Mouse (Mus musculus): Measurements from ENCODE around the gene Tcf3. TPM values are rescaled to one million over a fixed set of nuclear protein-coding genes. Genes with fewer than 3 reads are reported as not detected.

Gene Tcf3
- total RNA-seq, 2 experiments from 2014 or later, result 20.3 to 24.2 TPM

Other genes starting within 250 kb of the Tcf3 start
- gene Mum1, start 207.2 kb downstream of the Tcf3 start, total RNA-seq (2015), result 34.0 and 46.2 TPM in 2 replicates
- 40.3 and 45.5 TPM in 2 replicates for gene Mum1, start 207.2 kb downstream of the Tcf3 start, total RNA-seq (2017)
- gene Ndufs7, start 184.5 kb downstream of the Tcf3 start, total RNA-seq (2015), result 113 and 114 TPM in 2 replicates
- 84.8 and 86.1 TPM in 2 replicates for gene Ndufs7, start 184.5 kb downstream of the Tcf3 start, total RNA-seq (2017)
- gene Gamt, start 172.6 kb downstream of the Tcf3 start, total RNA-seq (2015), result 6.3 and 6.7 TPM in 2 replicates
- 4.4 and 10.2 TPM in 2 replicates for gene Gamt, start 172.6 kb downstream of the Tcf3 start, total RNA-seq (2017)
- 39.0 and 41.4 TPM in 2 replicates for gene Dazap1, start 172.2 kb downstream of the Tcf3 start, total RNA-seq (2015)
- gene Dazap1, start 172.2 kb downstream of the Tcf3 start, total RNA-seq (2017), result 187 and 200 TPM in 2 replicates
- 1,580 and 1,599 TPM in 2 replicates for gene Rps15, start 141.2 kb downstream of the Tcf3 start, total RNA-seq (2015)
- 1,732 and 1,915 TPM in 2 replicates for gene Rps15, start 141.2 kb downstream of the Tcf3 start, total RNA-seq (2017)
- not detected in 2 replicates for gene Apc2, start 137.7 kb downstream of the Tcf3 start, total RNA-seq (2015)
- not detected in 2 replicates for gene Apc2, start 137.7 kb downstream of the Tcf3 start, total RNA-seq (2017)
- gene 2310011J03Rik, start 113.1 kb downstream of the Tcf3 start, total RNA-seq (2015), result 25.6 and 27.4 TPM in 2 replicates
- 13.8 and 17.8 TPM in 2 replicates for gene 2310011J03Rik, start 113.1 kb downstream of the Tcf3 start, total RNA-seq (2017)
- gene Pcsk4, start 104.1 kb downstream of the Tcf3 start, total RNA-seq (2015), result 0.32 and 0.83 TPM in 2 replicates
- gene Pcsk4, start 104.1 kb downstream of the Tcf3 start, total RNA-seq (2017), result not detected in 2 replicates
- gene Reep6, start 103.7 kb downstream of the Tcf3 start, total RNA-seq (2015), result 0.16 and 0.96 TPM in 2 replicates
- 0.37 TPM in 1 of 2 replicates, not detected in the other for gene Reep6, start 103.7 kb downstream of the Tcf3 start, total RNA-seq (2017)
- 0.07 TPM in 1 of 2 replicates, not detected in the other for gene Adamtsl5, start 85.2 kb downstream of the Tcf3 start, total RNA-seq (2015)
- not detected in 2 replicates for gene Adamtsl5, start 85.2 kb downstream of the Tcf3 start, total RNA-seq (2017)
- gene Plk5, start 77.2 kb downstream of the Tcf3 start, total RNA-seq (2015), result not detected in 2 replicates
- gene Plk5, start 77.2 kb downstream of the Tcf3 start, total RNA-seq (2017), result not detected in 2 replicates
- 2.4 and 2.6 TPM in 2 replicates for gene Mex3d, start 46.0 kb downstream of the Tcf3 start, total RNA-seq (2015)
- gene Mex3d, start 46.0 kb downstream of the Tcf3 start, total RNA-seq (2017), result 2.6 and 5.0 TPM in 2 replicates
- 38.8 and 40.6 TPM in 2 replicates for gene Mbd3, start 34.1 kb downstream of the Tcf3 start, total RNA-seq (2015)
- 39.8 and 40.0 TPM in 2 replicates for gene Mbd3, start 34.1 kb downstream of the Tcf3 start, total RNA-seq (2017)
- gene Uqcr11, start 26.8 kb downstream of the Tcf3 start, total RNA-seq (2015), result 107 and 108 TPM in 2 replicates
- gene Uqcr11, start 26.8 kb downstream of the Tcf3 start, total RNA-seq (2017), result 122 and 129 TPM in 2 replicates
- gene Onecut3, start 61.2 kb upstream of the Tcf3 start, total RNA-seq (2015), result not detected in 2 replicates
- gene Onecut3, start 61.2 kb upstream of the Tcf3 start, total RNA-seq (2017), result not detected in 2 replicates
- gene Atp8b3, start 105.5 kb upstream of the Tcf3 start, total RNA-seq (2015), result not detected in 2 replicates
- not detected in 2 replicates for gene Atp8b3, start 105.5 kb upstream of the Tcf3 start, total RNA-seq (2017)
- 35.9 and 41.5 TPM in 2 replicates for gene Rexo1, start 127.9 kb upstream of the Tcf3 start, total RNA-seq (2015)
- 19.4 and 19.9 TPM in 2 replicates for gene Rexo1, start 127.9 kb upstream of the Tcf3 start, total RNA-seq (2017)
- 2.6 and 3.3 TPM in 2 replicates for gene Klf16, start 143.7 kb upstream of the Tcf3 start, total RNA-seq (2015)
- 3.9 and 5.3 TPM in 2 replicates for gene Klf16, start 143.7 kb upstream of the Tcf3 start, total RNA-seq (2017)
- 64.8 and 82.1 TPM in 2 replicates for gene Abhd17a, start 156.7 kb upstream of the Tcf3 start, total RNA-seq (2015)
- 21.7 and 31.6 TPM in 2 replicates for gene Abhd17a, start 156.7 kb upstream of the Tcf3 start, total RNA-seq (2017)
- gene Scamp4, start 169.2 kb upstream of the Tcf3 start, total RNA-seq (2015), result 16.9 and 22.3 TPM in 2 replicates
- gene Scamp4, start 169.2 kb upstream of the Tcf3 start, total RNA-seq (2017), result 4.8 and 11.4 TPM in 2 replicates
- 0.91 and 1.1 TPM in 2 replicates for gene Adat3, start 169.2 kb upstream of the Tcf3 start, total RNA-seq (2015)
- gene Adat3, start 169.2 kb upstream of the Tcf3 start, total RNA-seq (2017), result 3.8 TPM in 1 of 2 replicates, not detected in the other
- 0.54 TPM in 1 of 2 replicates, not detected in the other for gene Gm49322, start 172.4 kb upstream of the Tcf3 start, total RNA-seq (2015)
- gene Gm49322, start 172.4 kb upstream of the Tcf3 start, total RNA-seq (2017), result 0.15 and 0.89 TPM in 2 replicates
- 34.5 and 46.0 TPM in 2 replicates for gene Csnk1g2, start 189.2 kb upstream of the Tcf3 start, total RNA-seq (2015)
- gene Csnk1g2, start 189.2 kb upstream of the Tcf3 start, total RNA-seq (2017), result 127 and 144 TPM in 2 replicates
- 8.4 and 10.3 TPM in 2 replicates for gene Btbd2, start 223.4 kb upstream of the Tcf3 start, total RNA-seq (2015)
- 16.5 and 30.1 TPM in 2 replicates for gene Btbd2, start 223.4 kb upstream of the Tcf3 start, total RNA-seq (2017)
- 53.5 and 61.1 TPM in 2 replicates for gene Mknk2, start 244.5 kb upstream of the Tcf3 start, total RNA-seq (2015)
- gene Mknk2, start 244.5 kb upstream of the Tcf3 start, total RNA-seq (2017), result 63.3 and 74.8 TPM in 2 replicates

Data from megakaryocyte, adult 5-6 weeks (primary cell).